Mouse (Mus musculus) testis, adult 2 months (tissue): ENCODE data around the gene Clca4b. TPM values are rescaled to one million over a fixed set of nuclear protein-coding genes. Genes with fewer than 3 reads are reported as not detected.

ENCODE experiments used
- H3K27ac ChIP-seq: fragments of 200-500 bp; 2 replicates; pipeline ENCODE4 v1.5.1; 2012; ENCODE audit warnings: low read depth, low read length; ENCODE audit not compliant: control insufficient read depth, insufficient read depth
- H3K27me3 ChIP-seq: fragments of 200-500 bp; 2 replicates; pipeline ENCODE4 v1.6.1; 2012; ENCODE audit warnings: mild to moderate bottlenecking, low read length, moderate library complexity; ENCODE audit not compliant: control insufficient read depth, insufficient read depth
- H3K36me3 ChIP-seq: fragments of 200-500 bp; 2 replicates; pipeline ENCODE4 v1.6.1; 2012; ENCODE audit warnings: mild to moderate bottlenecking, low read length; ENCODE audit not compliant: control insufficient read depth, insufficient read depth
- H3K4me1 ChIP-seq: fragments of 200-500 bp; 2 replicates; pipeline ENCODE4 v1.6.1; 2012; ENCODE audit warnings: low read length; ENCODE audit not compliant: control insufficient read depth, insufficient read depth
- H3K4me3 ChIP-seq: fragments of 200-500 bp; 2 replicates; pipeline ENCODE4 v1.5.1; 2012; ENCODE audit warnings: low read depth, mild to moderate bottlenecking, low read length, moderate library complexity, mixed read lengths; ENCODE audit not compliant: control insufficient read depth
- CTCF ChIP-seq: fragments of 200-500 bp; IDR thresholded peaks from 2 replicates; pipeline ENCODE4 v1.5.1; 2012; ENCODE audit warnings: low read depth, mild to moderate bottlenecking, inconsistent platforms, low read length, moderate library complexity; ENCODE audit not compliant: control insufficient read depth, insufficient read depth, insufficient replicate concordance
- POLR2A ChIP-seq: fragments of 200-500 bp; IDR thresholded peaks from 2 replicates; pipeline ENCODE4 v1.6.1; 2012; ENCODE audit warnings: low read depth, mild to moderate bottlenecking, inconsistent platforms, low read length, moderate library complexity; ENCODE audit not compliant: control insufficient read depth
- polyA plus RNA-seq: library from polyadenylated mRNA; depleted of rRNA; stranded (reverse); fragments of >200 nt; gene quantifications from 2 replicates; pipeline ENCODE4 v1.2.3, GENCODE M21; 2012; rRNA removed

The Clca4b gene
- polyA plus RNA-seq = not detected in 2 replicates

DNA sequence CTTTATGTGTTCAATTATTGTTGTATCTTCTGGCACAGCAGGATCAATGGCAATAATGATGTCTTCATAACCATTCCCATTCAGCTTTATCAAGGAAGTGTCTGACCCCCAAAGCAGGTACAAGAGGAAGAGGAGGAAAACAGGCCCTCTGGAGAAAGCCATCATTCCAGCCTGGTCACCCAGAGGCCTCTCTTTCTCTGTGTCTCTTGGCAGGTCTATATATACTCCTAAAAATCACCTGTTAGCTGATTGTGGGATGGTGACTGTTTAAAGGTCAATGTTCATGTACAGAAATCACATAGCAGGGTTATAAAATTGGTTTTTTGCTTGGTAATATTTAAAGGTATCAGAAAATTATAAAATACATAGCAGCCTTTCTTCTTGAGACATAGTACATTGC, at the start of gene Clca4b:
Gene Clca4b (minus strand): TSS at position 195 of the 400 bp plus-strand sequence.
- no peak within 1 kb of the TSS for H3K4me3 ChIP-seq
- no peak within 1 kb of the TSS for H3K27ac ChIP-seq
- no peaks in the 10 kb centered on the region for H3K4me1 ChIP-seq
- TF ChIP-seq POLR2A = no peak
- TF ChIP-seq CTCF = no peak
- no peaks in the 10 kb centered on the region for H3K36me3 ChIP-seq
- H3K27me3 ChIP-seq = no peaks in the 10 kb centered on the region

DNA sequence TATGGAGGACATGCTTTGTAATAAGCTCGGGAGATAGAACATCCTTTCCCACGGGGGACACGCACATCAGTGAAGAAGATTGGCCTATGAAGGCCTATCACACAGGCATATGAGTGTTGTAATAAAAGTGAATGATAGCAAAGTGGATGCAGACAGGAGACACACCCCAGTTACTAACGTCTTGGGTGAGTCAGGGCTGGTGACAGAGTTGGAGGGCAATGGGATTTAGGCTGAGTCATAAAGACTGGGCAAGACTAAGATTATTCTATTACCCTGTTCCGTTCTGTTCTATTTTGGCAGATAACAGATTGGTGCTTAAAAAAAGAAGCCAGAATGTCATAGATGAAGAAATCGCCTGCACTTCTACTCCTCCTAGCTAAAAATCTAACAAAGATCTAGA, 48.2 kb upstream of the Clca4b start:
- Histone ChIP-seq H3K4me3 (no peak overlapping the region), H3K36me3 (no peaks in the 10 kb centered on the region), H3K4me1 (no peaks in the 10 kb centered on the region), H3K27me3 (no peaks in the 10 kb centered on the region), H3K27ac (no peak overlapping the region)
- TF ChIP-seq POLR2A (no peak), CTCF (no peak)

DNA sequence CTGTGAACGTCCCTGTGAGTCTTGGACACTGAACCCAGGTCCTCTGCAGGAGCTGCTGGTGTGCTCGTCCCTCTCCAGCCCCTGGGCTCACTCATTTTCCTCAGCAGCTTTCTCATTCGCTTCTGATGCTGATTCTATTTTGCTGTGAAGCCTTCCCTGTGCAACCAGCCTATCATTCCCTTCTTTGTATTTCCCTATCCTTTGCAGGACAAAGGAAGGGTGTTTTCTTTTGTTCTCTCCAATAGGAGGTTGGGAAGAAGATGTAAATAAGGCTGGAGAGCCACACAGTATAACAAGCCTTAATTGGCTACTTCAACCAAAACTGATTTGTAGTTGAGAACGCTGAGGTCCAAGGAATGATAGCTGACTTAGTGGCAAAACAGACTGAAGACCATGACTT, 45.3 kb upstream of the Clca4b start:
- Histone ChIP-seq H3K27ac (no peak overlapping the region), H3K4me3 (no peak overlapping the region), H3K4me1 (no peaks in the 10 kb centered on the region), H3K27me3 (no peaks in the 10 kb centered on the region), H3K36me3 (no peaks in the 10 kb centered on the region)
- TF ChIP-seq CTCF (no peak), POLR2A (no peak)

DNA sequence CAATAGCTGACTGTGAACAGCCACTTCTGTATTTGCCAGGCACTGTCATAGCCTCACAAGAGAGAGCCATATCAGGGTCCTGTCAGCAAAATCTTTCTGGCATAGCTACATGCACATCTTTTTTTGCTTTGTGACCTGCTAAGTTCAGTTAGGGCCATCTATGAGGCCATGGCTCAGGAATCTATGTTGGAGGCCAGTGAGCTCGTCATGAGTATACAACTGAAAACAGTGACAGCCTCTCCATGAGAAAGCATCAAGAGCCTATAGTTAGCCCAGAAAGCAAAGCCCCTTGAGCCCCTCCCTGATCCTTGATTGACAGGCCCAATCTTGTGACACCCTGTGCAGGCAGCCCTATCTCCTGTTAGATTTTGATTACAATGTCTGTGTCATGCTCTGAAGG, 43.8 kb upstream of the Clca4b start:
- Histone ChIP-seq H3K4me3 (no peak overlapping the region), H3K27ac (no peak overlapping the region), H3K36me3 (no peaks in the 10 kb centered on the region), H3K27me3 (no peaks in the 10 kb centered on the region), H3K4me1 (no peaks in the 10 kb centered on the region)
- TF ChIP-seq CTCF = no peak
- no peak for TF ChIP-seq POLR2A

DNA sequence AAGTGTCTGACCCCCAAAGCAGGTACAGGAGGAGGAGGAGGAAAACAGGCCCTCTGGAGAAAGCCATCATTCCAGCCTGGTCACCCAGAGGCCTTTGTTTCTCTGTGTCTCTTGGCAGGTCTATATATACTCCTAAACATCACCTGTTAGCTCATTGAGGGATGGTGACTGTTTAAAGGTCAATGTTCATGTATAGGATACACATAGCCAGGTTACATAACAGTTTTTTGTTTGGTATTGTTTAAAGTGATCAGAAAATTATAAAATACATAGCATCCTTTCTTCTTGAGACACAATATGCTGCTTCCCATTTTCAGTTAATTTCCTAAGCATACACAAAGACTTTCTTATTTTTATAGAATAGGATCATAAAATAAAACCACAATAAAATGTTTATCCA, 42.6 kb upstream of the Clca4b start, which contains the start of gene Clca4a:
Gene Clca4a (minus strand): TSS at position 101 of the 400 bp plus-strand sequence.
- Histone ChIP-seq H3K27ac (no peak within 1 kb of the TSS), H3K4me1 (no peaks in the 10 kb centered on the region), H3K4me3 (no peak within 1 kb of the TSS), H3K27me3 (no peaks in the 10 kb centered on the region), H3K36me3 (no peaks in the 10 kb centered on the region)
- TF ChIP-seq POLR2A (no peak), CTCF (no peak)

DNA sequence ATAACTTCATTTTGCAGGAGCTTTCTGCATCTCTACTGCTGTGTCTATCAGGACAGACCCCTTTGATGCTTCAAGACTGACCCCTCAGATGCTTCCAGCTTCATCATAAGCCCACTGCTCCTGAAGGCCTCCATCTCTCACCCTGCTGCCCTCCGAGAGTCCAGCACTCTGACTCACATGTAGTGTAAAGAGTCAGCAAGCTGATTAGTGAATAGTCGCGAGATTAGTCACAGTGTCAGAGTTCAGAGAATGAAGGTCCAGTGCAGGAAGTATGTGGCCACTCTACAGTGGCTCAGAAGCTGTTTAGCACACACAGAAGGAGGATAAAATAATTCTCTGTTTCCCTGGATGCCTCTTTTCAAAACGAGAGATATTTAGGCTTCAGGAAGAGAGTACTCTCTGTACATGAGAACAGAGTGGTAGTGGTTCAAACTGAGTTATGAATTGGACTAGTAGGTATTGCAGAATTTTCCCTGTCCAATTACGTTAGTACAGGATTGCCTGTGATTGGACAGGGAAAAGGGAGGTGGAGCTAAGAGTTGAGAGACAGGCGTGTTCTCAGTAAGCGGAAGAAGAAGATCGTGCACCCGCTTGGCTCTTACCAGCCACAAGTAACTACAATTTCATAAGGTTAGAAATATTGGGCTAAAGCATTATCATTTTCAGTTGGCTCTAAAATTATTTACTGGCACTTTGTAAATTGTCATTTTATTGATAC, 39.4 kb upstream of the Clca4b start:
- Histone ChIP-seq H3K4me3 (no peak overlapping the region), H3K4me1 (no peaks in the 10 kb centered on the region), H3K36me3 (no peaks in the 10 kb centered on the region), H3K27me3 (no peaks in the 10 kb centered on the region), H3K27ac (no peak overlapping the region)
- TF ChIP-seq CTCF (no peak), POLR2A (no peak)

DNA sequence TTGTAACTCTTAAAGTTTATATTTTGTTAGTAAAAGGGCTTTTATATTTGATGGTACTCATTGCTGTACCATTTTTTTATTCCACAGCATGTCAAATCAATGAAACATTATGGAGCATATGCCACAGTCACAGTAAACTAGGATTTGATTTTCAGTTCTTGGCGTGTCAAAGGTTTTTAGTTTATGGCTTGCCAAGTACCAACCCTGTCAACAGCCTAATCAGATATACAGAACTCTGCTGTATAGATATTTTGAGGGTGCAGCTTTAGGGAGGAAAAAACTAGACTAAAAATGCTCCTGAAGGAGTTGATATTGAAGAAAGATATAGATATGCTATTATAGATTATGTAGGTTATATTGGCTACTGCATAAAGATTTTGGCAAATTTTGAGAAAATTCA, 37.4 kb upstream of the Clca4b start:
- H3K27me3 ChIP-seq = no peaks in the 10 kb centered on the region
- no peaks in the 10 kb centered on the region for H3K36me3 ChIP-seq
- H3K4me3 ChIP-seq = no peak overlapping the region
- no peak overlapping the region for H3K27ac ChIP-seq
- no peaks in the 10 kb centered on the region for H3K4me1 ChIP-seq
- TF ChIP-seq CTCF (no peak), POLR2A (no peak)
